Mouse (Mus musculus) lung, postnatal 0 days (tissue): ENCODE measurements around the gene Large1.

Experiments used
- CTCF ChIP-seq: IDR thresholded peaks from 2 replicates; pipeline ENCODE4 v1.5.1; 2016; ENCODE audit warnings: antibody characterized with exemption, mild to moderate bottlenecking
- EP300 ChIP-seq: IDR thresholded peaks from 2 replicates; pipeline ENCODE4 v1.6.1; 2016; ENCODE audit warnings: antibody characterized with exemption, mild to moderate bottlenecking, control low read depth

GRCm38 (mm10) chr8:72990425-72990824 is 362.9 kb downstream of the Large1 start:
- TF ChIP-seq CTCF (no peak), EP300 (no peak)
